Mouse (Mus musculus) layer of hippocampus, adult 11-12 months (tissue): ENCODE results near the gene Ldb1.

Source experiments
- DNase-seq: peaks from one replicate; pipeline ENCODE4 v3.0.0; 2022; ENCODE audit warnings: low spot score

The Ldb1 gene

DNA sequence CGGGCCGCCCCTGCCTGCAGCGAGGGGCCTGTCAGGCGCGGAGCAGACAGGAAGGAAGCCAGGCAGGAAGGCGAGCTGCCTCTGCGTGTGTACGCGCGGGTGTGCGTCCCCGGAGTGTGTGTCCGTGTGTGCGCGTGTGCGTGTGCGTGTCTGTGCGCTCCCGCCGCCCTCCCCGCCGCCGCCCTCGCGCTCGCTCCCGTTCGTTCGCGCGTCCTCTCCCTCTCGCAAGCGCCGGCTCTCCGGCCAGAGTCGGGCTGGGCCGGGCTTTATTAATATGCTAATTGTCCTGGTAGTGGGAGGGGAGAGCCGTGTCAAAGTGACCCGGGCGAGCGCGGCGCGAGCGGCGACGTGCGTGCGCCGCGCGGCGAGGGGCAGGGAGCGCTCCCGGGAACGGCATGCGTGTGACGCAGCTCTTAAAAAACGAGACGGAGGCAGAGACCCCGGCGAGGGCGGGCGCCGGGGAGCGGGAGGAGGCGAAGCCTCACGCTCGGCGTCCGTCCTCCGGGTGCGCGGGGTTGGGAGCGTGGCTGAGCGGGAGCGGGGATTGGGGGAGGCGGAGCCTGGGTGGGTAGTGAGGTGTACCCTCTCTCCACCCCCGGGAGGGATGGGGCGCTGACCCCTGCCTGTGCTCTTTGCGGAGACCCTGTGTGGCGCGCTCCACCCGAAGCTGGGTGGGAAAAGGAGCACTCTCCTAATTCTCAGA lies at the start of gene Ldb1:
Gene Ldb1, minus strand, starts transcription at position 222 of the 703 bp plus-strand sequence.
- peak; percentile 87 for DNase-seq

DNA sequence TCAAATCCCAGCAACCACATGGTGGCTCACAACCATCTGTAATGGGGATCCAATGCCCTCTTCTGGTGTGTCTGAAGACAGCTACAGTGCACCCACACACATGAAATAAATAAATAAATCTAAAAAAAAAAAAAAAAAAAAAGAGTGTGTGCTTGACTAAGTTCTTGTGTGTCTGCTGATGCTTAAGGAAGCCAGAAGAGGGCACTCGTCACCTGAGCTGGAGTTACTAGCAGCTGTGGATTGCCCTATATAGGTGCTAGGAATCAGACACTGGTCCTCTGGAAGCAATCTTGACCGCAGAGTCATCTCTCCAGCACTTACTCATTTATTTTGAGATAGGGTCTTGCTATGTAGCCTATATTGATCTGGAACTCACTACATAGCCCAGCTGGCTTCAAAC lies 49.1 kb upstream of the Ldb1 start:
- DNase-seq, result no peak

DNA sequence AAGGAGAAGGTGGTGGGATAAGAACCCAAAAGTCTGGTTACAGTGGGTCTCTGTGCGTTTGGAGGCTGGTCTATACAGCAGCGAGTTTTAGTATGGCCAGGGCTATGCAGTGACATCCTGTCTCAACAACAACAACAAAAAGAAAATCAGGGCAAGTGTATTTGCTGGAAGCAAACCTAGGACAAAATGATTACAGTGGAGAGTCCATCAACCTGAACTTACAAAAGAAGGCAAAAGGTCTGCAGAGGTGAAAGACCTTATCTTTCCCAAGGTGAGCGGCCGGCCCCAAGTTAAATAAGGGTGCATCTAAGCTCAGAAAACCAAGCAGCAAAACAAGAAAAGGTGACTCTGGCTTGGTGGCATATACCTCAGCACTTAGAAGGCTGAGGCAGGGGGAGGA lies 46.6 kb upstream of the Ldb1 start:
- no peak for DNase-seq

DNA sequence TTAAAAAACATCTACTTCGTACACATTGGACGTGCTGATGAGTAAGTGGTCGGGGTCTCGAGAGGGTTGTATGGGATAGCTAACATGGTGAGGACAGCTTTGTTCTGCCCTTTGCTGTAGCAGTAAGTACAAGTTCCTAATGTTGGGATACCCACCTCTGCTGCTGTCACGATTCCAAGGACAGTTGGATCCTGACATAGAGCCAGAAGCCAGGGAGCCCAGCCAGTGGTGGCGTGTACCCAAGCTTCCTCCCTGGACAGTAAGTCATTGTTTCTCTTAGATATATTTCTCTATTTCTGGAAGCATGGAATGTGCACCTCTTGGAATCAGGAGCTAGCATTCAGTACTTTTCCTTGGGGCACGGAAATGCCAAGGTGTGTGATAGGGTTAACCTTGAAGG lies 42.9 kb upstream of the Ldb1 start:
- no peak for DNase-seq

DNA sequence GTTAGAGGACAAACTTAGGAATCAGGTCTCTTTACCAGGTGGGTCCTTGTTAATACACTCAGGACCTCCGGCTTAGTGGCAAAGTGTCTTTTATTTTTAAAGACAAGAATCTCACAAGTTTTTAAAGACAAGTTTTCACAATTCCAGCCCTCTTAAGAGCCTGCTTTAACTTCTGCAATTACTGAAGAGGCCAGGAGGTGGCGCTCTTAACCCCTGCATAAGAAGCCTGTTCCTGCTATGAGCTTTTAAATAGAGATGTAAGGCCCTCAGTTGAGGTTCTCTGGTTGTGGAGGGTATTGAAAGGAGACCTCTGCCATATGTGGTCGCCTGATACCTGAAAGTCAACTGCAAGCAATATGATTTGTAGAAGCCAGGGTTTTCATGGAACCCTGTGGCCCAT lies 41.3 kb upstream of the Ldb1 start:
- DNase-seq, result peak; percentile 66

DNA sequence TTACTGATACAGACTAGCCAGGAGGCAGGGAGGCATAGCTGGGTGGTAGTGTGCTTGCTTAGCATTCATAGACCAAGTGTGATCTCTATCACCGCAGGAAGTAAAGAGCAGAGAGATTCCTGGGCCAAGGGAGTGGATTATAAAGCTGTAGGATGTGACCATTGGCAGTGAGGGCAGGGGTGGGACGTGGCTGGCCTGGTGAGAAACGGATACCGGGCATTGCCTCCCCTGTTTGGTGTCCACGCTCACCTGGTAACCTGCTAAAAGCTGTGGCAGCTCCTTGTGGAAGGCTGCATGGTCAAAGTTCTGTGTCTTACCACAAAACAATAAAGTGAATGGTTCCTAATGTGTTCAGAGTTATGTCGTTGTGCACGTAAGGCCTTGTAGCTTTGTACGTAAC lies 40.2 kb upstream of the Ldb1 start:
- no peak for DNase-seq

DNA sequence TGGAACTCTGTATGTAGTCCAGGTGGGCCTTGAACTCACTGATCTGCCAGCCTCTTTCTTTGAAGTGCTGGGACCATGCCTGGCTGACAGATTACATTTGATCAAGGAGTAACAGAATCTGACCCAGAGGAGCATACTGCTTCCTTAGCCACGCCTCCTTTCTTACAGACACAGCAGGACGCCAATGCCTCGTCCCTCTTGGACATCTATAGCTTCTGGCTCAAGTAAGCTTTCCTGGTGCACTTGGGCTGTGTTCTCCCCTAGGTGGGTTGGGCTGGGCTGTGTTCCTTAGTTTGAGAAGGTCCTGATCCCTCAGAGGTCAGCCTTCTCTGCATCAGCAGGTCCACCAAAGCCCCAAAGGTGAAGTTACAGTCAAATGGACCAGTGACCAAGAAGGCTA lies 33.5 kb upstream of the Ldb1 start:
- DNase-seq, result no peak

DNA sequence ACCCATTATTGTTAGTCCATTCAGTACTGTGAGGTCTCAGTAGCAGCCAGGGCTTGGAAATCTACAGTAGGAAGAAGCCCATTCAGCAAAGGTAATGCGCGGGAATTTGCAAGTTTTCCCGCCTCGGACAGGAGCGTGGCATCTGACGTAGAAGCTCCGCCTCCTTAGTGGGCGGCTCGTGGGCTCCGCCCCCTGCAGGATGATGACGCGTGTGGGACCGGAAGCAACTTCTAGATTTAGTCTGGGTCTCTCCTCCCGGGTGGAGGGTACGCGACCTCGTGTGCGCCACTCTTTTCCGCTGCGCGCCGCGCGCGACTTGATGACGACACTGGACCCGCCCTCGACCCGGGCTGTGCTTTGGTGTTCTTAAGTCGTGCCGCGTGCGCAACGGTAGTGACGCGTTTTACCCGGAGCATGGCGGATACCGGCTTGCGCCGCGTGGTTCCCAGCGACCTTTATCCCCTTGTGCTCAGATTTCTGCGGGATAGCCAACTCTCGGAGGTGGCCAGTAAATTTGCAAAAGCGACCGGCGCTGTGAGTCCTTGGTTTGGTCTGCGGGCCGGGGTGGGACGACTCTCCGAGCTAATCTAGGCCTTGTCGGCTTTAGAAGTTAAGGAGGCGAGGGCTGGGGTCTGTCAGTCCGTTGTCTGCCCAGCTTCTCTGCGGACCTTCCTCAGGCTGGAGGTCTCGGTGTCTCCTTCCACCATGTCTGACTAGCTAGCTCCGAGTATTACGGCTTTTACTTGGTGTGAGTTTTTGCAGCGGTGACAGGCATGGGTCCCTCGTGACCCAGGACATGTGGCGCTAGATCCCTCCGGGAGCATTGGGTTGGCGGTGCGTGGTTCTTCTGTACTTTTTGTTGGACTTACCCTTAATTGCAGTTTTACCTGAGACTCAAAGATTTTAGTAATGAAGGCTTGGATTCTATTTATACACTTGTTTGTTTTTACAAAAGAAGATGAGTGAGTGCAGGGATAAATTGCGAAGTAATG lies 30.9 kb upstream of the Ldb1 start, which contains the start of gene Nolc1:
Gene Nolc1, plus strand, starts transcription at position 248 of the 992 bp plus-strand sequence.
- DNase-seq, result peak; percentile 100

DNA sequence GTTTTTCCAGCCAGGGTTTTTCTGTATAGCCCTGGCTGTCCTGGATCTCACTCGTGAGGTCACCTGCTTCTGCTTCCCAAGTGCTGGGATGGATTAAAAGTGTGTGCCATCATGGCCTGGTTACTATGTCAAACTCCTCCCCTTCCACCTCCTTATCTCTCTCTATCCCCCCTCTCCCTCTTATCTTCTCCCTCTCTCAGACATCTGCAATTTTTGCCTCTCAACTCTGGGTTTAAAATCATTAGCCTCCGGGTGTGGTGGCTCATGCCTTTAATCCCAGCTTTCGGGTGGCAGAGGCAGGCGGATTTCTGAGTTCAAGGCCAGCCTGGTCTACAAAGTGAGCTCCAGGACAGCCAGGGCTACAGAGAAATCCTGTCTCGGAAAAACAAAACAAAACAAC lies 29.3 kb upstream of the Ldb1 start:
- no peak for DNase-seq

DNA sequence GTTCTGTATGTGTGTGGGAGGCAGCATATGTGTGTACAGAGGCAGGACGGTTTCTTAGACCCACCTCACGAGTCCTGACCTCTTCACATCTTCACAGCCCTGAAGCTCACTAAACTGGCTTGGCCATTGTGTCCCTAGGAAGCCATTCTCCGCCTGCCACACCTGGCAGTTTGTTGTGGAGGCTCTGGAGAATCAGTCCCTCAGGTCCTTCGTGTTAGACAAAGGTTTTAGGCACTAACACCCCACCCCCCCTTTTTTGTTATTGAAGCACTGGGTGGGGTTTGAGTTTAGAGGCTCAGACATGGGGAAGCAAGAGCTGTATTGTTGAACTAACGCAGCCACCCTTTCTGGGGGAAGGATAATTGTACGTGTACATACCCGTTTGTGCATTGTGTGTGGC lies 28.3 kb upstream of the Ldb1 start:
- DNase-seq, result no peak

DNA sequence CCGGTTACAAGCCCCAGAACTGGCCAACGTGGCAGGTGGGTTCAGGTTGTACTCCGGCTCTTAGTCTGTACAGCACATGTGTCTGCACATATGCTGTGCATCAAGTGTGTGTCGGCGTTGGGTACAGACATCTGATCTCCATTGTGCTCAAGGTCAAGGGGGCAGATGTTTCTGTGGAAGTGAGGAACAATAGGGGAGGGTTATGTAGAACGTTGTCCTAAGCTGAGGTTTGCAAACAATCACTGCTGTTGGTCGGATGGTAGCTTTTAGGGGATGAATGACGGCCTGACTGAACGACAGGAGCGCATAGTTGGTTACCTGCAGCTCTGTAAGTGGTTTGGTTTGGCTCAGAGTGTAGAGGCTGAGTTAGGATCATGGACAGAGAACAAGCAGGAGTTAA lies 23.0 kb upstream of the Ldb1 start:
- DNase-seq, result no peak

DNA sequence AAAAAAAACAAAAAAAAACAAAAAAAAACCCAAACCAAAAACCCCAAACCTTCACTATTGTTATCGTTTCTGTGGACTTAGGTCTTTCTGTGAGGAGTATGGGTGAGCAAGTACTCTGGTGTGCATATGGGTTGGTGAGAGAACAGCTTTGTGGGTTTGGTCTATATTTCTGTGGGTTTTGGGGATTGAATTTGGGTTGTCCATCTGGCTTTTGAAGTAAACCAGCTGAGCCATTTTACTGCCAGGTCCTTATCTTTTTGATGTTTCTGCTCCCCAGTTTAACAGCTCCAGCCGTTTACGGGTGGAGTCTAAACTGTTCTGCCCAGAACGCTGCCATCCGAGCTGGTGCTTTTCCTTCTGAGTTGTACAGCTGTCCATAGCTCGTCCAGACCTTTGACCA lies 15.8 kb upstream of the Ldb1 start:
- no peak for DNase-seq

DNA sequence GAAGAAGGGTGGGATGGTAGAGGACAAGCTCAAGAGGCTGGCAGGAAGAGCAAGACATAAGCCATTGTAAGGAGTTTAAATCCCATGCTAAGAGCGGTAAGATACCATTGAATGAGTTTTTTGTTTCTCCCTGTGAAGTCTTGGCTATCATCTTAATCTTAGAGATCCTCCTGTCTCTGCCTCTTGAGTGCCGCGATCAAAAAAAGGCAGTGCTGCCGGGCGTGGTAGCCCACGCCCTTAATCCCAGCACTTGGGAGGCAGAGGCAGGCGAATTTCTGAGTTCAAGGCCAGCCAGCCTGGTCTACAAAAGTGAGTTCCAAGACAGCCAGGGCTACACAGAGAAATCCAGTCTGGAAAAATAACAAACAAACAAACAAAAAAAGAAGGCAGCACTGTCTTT lies 13.5 kb upstream of the Ldb1 start:
- no peak for DNase-seq

DNA sequence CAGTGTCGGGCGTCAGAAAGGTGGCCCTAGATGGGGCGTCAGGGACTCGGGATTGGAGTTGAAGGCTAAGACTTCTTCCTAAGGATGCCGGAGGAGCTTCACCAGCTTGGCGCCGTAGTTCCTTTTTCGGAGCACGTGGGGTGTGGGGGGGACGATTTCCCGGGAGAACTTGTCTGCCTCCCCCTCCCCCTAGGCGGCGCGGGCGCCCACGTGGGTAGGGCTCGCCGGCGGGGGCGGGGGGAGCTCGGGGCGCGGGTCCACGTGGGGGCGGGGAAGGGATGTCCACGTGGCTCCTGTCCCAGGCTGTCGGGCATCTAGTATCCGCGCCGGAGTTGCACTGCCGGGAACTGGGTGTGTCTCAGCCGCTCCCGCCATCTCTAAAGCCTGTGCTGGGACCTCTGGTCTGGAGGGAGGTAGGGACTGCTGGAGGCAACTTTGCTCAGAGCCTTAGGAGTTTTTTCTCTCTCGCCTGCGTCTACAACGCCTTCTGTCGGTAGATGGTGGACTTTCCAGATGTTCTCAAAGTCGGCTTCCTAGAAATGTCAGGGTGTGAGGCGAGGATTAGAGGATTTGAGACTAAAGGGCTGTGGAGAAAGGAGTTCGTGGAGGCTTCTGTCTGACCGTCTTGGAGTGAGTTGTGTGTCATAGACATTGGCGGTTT lies 12.1 kb upstream of the Ldb1 start:
- DNase-seq, result peak; percentile 85

DNA sequence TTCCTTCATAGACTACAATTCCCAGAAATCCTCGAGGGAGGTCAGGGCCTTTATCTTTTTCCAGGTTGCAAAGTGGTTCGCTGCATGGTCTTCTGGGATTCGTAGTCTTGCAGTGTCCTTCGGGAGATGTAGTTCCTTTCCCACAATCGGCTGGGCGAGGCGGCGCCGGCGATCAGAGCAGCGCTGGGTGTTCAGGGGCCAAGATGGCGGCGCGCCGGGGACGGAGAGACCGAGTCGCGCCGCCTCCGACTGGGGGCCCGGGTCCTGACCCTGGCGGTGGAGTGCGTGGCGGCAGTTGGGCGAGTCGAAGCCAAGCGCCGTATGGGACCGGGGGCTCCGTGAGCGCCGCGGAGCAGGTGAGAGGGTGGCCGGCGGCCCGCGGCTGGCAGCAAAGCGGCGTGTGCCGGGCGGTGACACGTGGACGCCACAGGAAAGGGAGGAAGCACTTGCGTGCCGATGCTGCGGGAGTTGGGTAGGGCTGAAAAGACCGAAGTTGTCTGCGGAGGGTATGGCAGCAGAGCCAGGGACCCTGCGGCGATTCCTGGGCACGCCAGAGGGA lies 11.5 kb upstream of the Ldb1 start:
- DNase-seq, result peak; percentile 95

DNA sequence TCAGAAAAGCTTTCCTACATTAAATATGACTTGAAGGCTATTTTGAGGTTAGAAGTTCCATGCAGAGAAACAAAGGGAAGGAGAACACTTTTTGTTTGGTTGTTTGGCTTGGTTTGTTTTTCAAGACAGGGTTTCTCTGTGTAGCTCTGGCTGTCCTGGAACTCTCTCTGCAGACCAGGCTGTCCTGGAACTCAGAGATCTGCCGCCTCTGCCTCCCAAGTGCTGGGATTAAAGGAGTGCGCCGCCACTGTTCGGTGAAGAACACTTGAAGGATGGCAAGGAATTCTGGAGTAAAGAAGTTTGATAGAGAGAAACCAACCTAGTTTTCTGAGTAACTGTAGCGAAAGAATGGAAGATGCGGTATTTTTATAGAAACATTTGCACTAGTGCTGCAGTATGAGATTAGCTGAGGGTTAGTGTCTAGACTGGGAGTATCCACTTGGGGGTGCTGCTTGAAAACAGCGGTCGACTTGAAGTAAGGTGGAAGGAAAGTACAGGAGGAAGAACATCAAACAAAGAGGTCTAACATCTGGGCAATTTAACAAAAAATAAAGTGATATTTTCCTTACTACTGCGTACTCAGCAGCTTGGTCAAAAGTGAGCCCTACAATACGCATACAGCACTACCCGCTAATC lies 10.9 kb upstream of the Ldb1 start:
- no peak for DNase-seq

DNA sequence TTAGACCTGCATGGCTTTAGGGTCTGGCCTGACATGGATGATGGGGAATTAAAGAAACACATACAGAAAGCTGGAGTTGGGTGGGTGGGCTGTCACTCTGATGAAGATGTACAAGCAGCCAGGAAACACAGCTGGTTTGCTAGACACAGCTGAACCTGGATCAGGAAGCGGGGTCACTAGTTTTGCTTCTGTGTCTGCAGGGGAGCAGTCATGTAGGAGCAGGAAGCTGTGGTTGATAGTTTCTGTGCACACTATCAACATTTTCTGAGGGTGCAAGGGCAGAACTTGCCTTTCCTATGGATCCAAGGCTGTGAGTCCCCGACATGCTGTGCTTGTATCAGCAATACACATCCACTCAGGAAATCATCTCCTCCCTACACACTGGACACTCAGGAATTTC lies 5.4 kb upstream of the Ldb1 start:
- DNase-seq, result no peak

DNA sequence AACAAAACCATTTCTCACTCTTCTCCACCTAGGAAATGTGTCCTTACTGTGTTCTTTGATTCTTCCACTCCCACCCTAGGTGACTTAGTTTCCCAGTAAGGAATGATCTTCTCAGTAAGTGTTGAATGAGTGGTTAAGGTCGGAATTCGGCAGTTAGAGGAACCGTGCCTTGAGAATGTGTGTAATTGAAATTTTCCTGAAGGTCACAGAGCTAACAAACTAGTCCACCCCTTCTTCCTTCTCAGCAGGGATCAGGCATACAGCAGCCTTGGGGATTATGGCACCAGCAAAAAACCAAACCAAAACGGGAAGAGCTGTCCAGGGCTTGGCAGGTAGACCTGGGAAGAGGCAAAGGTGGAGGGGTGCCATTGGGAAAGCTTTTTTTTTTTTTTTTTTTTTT lies 4.1 kb upstream of the Ldb1 start:
- no peak for DNase-seq

DNA sequence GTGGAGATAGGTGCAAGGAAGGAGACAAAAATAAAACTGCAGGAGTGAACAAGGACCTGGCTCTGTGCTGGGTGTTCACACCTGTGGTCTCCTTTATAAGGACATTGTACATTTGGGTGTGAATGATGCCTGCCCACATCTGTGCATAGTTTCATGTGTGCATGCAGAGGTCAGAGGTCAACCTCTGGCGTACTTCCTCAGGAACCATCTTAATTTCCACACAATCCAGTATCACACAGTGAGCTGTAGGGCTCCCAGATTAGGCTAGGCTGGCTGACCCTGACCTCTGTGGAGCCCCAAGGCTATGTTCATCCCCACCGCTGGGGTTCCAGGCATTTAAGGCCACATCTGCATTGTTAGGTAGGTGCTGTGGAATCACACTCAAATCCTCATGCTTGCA lies 2.4 kb upstream of the Ldb1 start:
- DNase-seq, result no peak

DNA sequence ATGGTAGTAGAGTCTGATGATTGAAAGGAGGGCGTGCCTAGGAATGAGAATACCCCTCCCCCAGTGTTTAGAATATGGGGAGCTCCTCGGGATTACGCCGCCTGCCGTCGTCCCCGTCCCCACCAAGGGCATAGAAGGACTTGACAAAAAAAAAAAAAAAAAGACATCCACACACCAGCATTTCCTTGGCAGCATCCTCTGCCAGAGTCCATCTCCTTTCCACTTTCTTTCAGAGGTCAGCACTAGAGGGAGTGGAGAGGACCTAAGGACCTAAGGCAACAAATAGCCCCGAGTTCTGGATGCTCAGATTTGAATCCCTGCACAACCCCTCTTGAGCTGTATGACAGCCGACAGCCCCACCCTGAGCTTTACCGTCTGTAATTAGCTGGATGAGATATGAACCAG lies 1.6 kb upstream of the Ldb1 start:
- DNase-seq, result no peak

DNA sequence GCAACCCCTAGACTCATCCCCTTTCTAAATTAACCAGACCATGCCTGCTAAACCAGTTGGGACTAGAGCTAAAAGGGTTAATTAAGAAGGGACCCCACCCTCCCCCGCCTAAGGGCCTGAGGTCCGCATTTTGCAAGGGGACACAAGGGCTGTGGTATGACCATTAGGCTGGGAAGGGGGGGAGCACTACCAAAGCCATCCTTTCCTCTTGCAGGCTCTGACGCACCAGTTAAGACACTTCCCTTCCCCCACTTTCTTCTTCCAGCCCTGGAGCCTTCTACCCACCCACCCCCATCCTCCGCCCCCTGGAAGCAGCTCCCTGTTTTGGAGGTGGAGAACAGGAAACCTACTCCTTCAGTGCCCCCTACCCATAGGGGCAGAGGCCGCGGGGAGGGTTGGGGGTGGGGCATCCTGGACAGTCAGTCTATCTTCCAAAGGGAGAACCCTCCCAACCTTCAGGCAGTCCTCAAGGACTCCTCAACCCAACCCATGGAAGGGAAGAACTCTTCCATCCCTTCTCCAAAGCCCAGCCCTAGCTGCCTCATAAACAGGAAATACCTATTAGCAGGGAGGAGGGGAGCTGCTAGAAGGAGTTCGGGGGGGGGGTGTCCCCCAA lies 790 bp upstream of the Ldb1 start:
- DNase-seq, result peak; percentile 67
